Mouse (Mus musculus) stomach, embryonic 15.5 days (tissue): ENCODE data around the gene Morn3. TPM values are rescaled to one million over a fixed set of nuclear protein-coding genes. Genes with fewer than 3 reads are reported as not detected.

ENCODE experiments used
- ATAC-seq: fragments of 200-750 bp; cut with Nextera tagmentation; 2 replicates; pipeline ENCODE4 v1.8.0; 2017; ENCODE audit warnings: low read depth, moderate number of reproducible peaks, moderate TSS enrichment; ENCODE audit not compliant: insufficient read depth, low FRiP score
- H3K27ac ChIP-seq: fragments of 300-500 bp; sonication (generic); 2 replicates; pipeline ENCODE4 v1.5.1; 2015; ENCODE audit warnings: mild to moderate bottlenecking, inconsistent platforms
- H3K27me3 ChIP-seq: fragments of 300-500 bp; sonication (generic); replicated peaks from 2 replicates; pipeline ENCODE4 v1.6.1; 2015; ENCODE audit warnings: inconsistent platforms
- H3K36me3 ChIP-seq: fragments of 300-500 bp; sonication (generic); 2 replicates; pipeline ENCODE4 v1.6.1; 2015; ENCODE audit warnings: inconsistent platforms
- H3K4me1 ChIP-seq: fragments of 300-500 bp; sonication (generic); 2 replicates; pipeline ENCODE4 v1.6.1; 2015; ENCODE audit warnings: inconsistent platforms
- H3K4me2 ChIP-seq: fragments of 300-500 bp; sonication (generic); 2 replicates; pipeline ENCODE4 v1.6.1; 2015; ENCODE audit warnings: mild to moderate bottlenecking, inconsistent platforms
- H3K4me3 ChIP-seq: fragments of 300-500 bp; sonication (generic); replicated peaks from 2 replicates; pipeline ENCODE4 v1.5.1; 2015; ENCODE audit warnings: inconsistent platforms
- H3K9ac ChIP-seq: fragments of 300-500 bp; sonication (generic); 2 replicates; pipeline ENCODE4 v1.6.1; 2015; ENCODE audit warnings: inconsistent platforms
- H3K9me3 ChIP-seq: fragments of 300-500 bp; sonication (generic); 2 replicates; pipeline ENCODE4 v1.6.1; 2016; ENCODE audit warnings: inconsistent platforms
- WGBS: fragments of 180-500 bp; shearing (Covaris S2); methylation state at CpG from one replicate; pipeline ENCODE4 v1.1.7; 2015; 5-methylcytosine and 5-hydroxymethylcytosine counted together
- polyA plus RNA-seq: library from polyadenylated mRNA; unstranded; fragments of >200 nt; fragmentation: Nextera tagmentation; extraction: Ambion mirVana; gene quantifications from 2 replicates; pipeline ENCODE4 v1.2.1, GENCODE M21; 2015

Morn3 gene
- polyA plus RNA-seq, 1 experiment from 2014 or later: 0.54 TPM

DNA sequence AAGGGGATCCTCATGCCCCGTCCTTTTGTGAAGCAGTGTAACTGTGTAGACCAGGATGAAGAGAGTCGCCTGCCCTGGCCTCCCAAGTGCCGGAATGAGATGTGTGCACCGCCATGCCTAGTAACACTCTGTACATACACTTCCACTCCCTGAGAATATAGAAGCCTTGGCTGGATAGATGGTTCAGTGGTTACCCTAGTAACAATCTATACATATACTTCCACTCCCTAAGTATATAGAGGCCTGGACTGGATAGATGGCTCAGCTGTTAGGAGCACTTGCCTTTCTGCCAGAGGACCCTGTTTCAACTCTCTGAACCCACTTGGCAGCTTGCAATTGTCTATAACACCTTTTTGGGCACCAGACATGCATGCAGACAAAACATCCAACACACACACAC lies 11.7 kb downstream of the Morn3 start:
- Histone ChIP-seq H3K9me3 (no peaks in the 10 kb centered on the region), H3K27ac (no peak overlapping the region), H3K4me1 (0 out of 2 replicates have a peak, but pooled peaks cover 3% of the 10 kb centered on the region), H3K27me3 (no peaks in the 10 kb centered on the region), H3K36me3 (peaks cover 8% of the 10 kb centered on the region; the same call in 1 of the 2 replicates), H3K4me3 (no peak overlapping the region), H3K9ac (no peak overlapping the region), H3K4me2 (no peak overlapping the region)
- ATAC-seq: no peak
- 80% methylated on average over 4 of the region's 4 CpGs for WGBS

DNA sequence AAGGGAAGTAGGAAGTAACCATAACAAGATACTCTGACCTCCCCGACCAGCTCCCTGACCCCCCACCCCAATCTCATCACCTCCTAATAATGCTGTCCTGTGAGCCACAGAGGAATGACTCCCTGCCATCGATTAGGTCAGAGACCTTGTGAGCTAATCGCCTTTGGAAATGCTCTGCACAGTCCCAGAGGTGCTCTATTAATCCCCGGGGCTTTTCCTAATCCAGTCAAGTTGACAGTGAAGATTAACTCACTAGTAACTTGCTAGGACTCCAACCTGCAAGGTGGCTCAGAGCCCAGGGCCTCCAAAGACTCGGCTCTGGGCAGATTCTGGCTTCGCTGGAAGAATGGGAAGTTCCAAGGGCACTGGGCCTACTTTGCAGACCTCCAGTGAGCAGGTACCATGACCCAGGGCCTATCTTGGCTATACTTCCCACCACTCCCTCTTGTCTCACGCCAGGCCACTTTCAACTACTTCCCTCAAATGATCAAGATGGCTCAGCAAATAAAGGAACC lies 13.1 kb downstream of the Morn3 start:
- WGBS: 61% methylated on average over 7 of the region's 7 CpGs
- H3K9ac ChIP-seq: no peak overlapping the region
- H3K9me3 ChIP-seq: no peaks in the 10 kb centered on the region
- peaks cover 14% of the 10 kb centered on the region; the same call in 1 of the 2 replicates for H3K36me3 ChIP-seq
- H3K27ac ChIP-seq: no peak overlapping the region
- H3K4me3 ChIP-seq: no peak overlapping the region
- no peak for ATAC-seq
- 0 out of 2 replicates have a peak, but pooled peaks cover under 1% of the 10 kb centered on the region for H3K4me1 ChIP-seq
- no peak overlapping the region for H3K4me2 ChIP-seq
- no peaks in the 10 kb centered on the region for H3K27me3 ChIP-seq

DNA sequence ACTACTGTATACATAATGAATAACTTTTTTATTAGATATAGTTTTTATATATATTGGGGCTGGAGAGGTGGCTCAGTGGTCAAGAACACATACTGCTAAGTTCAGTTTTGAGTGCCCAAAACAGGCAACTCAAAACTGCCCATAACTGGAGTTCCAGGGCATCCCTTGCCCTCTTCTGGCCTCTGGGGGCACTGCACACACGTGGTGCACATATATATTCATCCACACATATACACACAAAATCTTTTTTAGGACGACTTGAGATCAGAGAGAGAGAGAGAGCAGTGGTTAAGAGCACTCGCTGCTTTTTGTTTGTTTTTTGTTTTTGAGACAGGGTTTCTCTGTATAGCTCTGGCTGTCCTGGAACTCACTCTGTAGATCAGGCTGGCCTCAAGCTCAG lies 15.5 kb downstream of the Morn3 start:
- Histone ChIP-seq H3K36me3 (peaks cover 14% of the 10 kb centered on the region; the same call in 1 of the 2 replicates), H3K4me3 (no peak overlapping the region), H3K9me3 (no peaks in the 10 kb centered on the region), H3K4me2 (no peak overlapping the region), H3K9ac (no peak overlapping the region), H3K27me3 (no peaks in the 10 kb centered on the region), H3K27ac (no peak overlapping the region), H3K4me1 (0 out of 2 replicates have a peak, but pooled peaks cover 3% of the 10 kb centered on the region)
- ATAC-seq: no peak
- 92% methylated on average over 3 of the region's 3 CpGs for WGBS

DNA sequence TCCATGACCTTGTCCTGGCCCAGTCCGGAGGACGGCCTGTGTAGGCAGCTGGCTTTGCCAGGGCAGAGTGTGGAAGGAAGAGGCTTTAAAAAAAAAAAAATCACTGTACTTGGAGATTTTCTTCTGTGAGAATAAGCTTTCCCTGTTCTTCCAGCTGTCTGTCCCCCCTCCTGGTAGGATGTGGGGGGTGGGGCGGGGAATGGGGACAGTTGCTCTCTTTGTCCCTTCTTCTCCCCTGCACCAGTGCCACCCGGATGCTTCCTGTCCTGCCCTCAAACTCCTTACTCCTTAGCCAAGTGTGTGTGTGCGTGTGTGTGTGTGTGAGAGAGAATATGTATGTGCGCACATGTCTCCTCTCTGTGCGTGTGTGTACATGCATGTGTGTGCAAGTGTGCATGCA lies 17.1 kb downstream of the Morn3 start:
- WGBS: 75% methylated on average over 7 of the region's 7 CpGs
- no peak overlapping the region for H3K9ac ChIP-seq
- H3K9me3 ChIP-seq: no peaks in the 10 kb centered on the region
- H3K4me3 ChIP-seq: no peak overlapping the region
- no peaks in the 10 kb centered on the region for H3K27me3 ChIP-seq
- H3K4me1 ChIP-seq: 0 out of 2 replicates have a peak, but pooled peaks cover 3% of the 10 kb centered on the region
- peaks cover 14% of the 10 kb centered on the region; the same call in 1 of the 2 replicates for H3K36me3 ChIP-seq
- no peak overlapping the region for H3K27ac ChIP-seq
- no peak for ATAC-seq
- no peak overlapping the region for H3K4me2 ChIP-seq

DNA sequence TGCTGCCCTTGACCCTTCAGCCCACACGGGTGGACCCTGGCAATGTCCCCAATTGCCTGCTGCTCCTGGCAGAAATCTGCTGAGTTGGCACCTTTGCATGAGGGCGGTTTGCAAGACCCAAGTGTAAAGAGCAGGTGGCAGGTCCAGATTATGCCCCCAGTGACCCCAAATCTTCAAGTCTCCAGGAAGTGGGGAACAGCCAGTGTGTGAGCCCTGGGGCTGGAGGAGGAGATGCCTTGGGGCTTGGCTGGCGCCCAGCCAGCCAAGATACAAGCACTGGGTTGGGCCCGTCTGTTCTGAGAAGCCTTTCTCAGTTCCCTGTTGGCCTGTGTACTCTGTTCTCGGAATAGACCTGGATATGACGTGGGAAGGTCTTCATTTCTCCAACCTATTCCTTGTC lies 19.4 kb downstream of the Morn3 start:
- H3K4me1 ChIP-seq: 0 out of 2 replicates have a peak, but pooled peaks cover 3% of the 10 kb centered on the region
- H3K9ac ChIP-seq: no peak overlapping the region
- no peak overlapping the region for H3K4me2 ChIP-seq
- H3K4me3 ChIP-seq: no peak overlapping the region
- H3K36me3 ChIP-seq: peaks cover 14% of the 10 kb centered on the region; the same call in 1 of the 2 replicates
- no peaks in the 10 kb centered on the region for H3K9me3 ChIP-seq
- 55% methylated on average over 6 of the region's 6 CpGs for WGBS
- no peaks in the 10 kb centered on the region for H3K27me3 ChIP-seq
- no peak overlapping the region for H3K27ac ChIP-seq
- no peak for ATAC-seq

DNA sequence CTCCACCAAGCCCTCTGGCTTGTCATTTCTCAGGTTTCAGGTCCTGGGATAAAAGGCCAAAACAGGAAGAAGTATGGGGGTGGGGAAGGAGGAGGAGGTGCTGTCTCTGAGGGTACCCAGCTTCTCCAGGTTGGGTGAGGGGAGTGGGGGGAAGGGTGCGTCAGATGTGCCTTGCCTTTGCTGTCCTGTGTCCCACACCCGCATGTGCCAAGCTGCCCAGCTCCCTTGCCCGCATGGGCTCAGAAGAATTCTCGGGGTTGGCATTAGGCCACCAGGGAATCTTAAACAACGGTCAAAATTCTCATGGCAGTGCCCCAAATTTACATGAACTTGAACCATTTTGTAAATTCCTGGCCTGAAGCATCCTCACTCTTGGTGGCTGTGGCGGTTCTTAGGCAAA lies 20.4 kb downstream of the Morn3 start:
- 0 out of 2 replicates have a peak, but pooled peaks cover 3% of the 10 kb centered on the region for H3K4me1 ChIP-seq
- H3K27ac ChIP-seq: no peak overlapping the region
- no peak overlapping the region for H3K4me2 ChIP-seq
- no peak overlapping the region for H3K9ac ChIP-seq
- H3K36me3 ChIP-seq: peaks cover 11% of the 10 kb centered on the region; the same call in 1 of the 2 replicates
- 55% methylated on average over 6 of the region's 6 CpGs for WGBS
- H3K9me3 ChIP-seq: no peaks in the 10 kb centered on the region
- H3K27me3 ChIP-seq: no peaks in the 10 kb centered on the region
- H3K4me3 ChIP-seq: no peak overlapping the region
- ATAC-seq: no peak

DNA sequence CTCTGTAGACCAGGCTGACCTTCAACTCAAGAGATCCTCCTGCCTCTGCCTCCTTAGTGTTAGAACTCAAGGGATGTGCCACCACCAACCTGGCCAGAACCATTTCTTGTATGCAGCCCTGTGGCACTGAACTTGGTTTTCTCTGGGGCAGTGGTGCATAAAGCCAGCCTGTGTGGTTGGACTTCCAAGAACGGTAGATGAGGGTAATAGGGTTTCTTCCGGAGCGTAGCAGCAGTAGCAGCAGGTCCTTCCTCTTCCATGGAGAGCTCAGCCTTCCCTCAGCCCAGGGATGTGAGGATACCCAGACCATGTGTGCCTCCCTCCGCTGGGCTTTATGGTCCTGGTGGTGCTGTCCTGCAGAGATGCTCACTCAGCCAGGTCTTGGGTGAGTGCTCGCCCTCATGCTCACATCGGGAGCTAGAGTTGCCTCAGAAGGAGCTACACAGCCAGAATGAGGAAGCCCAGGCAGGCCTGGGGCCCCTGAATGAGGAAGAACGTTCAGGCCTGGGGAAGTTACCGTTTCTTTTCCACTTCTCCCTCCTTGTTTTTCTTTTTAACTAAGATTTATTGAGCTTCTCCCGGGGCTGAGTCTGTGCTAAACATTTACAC lies 21.7 kb downstream of the Morn3 start:
- H3K27me3 ChIP-seq: no peaks in the 10 kb centered on the region
- ATAC-seq: no peak
- H3K9ac ChIP-seq: no peak overlapping the region
- H3K27ac ChIP-seq: 0 out of 2 replicates have a peak overlapping the region, but pooled peaks have one; percentile 36
- H3K36me3 ChIP-seq: 0 out of 2 replicates have a peak, but pooled peaks cover 6% of the 10 kb centered on the region
- WGBS: 62% methylated on average over 9 of the region's 9 CpGs
- H3K4me1 ChIP-seq: 0 out of 2 replicates have a peak, but pooled peaks cover 3% of the 10 kb centered on the region
- H3K4me3 ChIP-seq: no peak overlapping the region
- no peak overlapping the region for H3K4me2 ChIP-seq
- no peaks in the 10 kb centered on the region for H3K9me3 ChIP-seq

DNA sequence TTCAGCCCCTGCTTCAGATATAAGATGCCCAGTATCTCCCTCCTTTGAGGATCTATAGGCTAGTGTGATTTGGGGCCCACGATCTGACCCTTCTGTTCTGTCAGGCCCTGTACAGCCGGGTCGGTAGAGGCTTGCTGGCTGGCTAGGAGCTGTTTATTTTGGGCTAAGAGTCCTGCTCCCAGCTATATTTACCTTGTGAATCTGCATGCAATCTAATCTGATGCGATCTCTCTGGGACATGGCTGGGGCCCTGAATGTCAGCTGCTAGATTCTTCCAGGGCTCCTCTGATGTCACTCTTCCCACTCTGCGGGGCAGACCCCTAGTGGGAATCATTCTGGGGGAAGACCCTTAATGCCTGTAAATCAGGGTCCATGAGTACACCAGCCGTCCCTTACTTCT lies 22.5 kb downstream of the Morn3 start:
- WGBS: 81% methylated on average over 6 of the region's 6 CpGs
- Histone ChIP-seq H3K4me1 (peaks cover 3% of the 10 kb centered on the region; the same call in 1 of the 2 replicates), H3K9ac (no peak overlapping the region), H3K9me3 (no peaks in the 10 kb centered on the region), H3K27me3 (no peaks in the 10 kb centered on the region), H3K36me3 (no peaks in the 10 kb centered on the region), H3K4me2 (no peak overlapping the region), H3K4me3 (no peak overlapping the region), H3K27ac (no peak overlapping the region)
- no peak for ATAC-seq

DNA sequence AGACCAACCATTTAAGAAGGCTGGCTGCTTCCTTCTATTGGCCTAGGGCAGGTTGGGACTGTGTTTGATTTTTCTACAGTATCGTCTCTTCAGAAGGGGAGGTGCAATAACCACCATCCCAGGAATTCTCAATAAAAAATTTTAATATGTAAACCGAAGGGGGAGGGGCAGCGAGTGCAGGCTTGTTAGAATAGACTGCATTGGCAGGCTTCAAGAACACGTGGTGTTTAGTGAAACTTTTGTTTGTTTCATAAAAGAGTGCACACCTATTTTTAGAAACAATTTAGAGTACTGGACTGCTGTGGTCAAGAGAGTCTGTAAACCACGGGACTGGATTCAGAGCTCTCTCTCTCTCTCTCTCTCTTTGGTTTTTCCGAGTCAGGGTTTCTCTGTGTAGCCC lies 23.8 kb downstream of the Morn3 start:
- no peak overlapping the region for H3K4me2 ChIP-seq
- no peaks in the 10 kb centered on the region for H3K27me3 ChIP-seq
- H3K36me3 ChIP-seq: no peaks in the 10 kb centered on the region
- H3K4me1 ChIP-seq: peaks cover 3% of the 10 kb centered on the region; the same call in 1 of the 2 replicates
- no peak overlapping the region for H3K4me3 ChIP-seq
- no peak for ATAC-seq
- WGBS: 69% methylated on average over 6 of the region's 6 CpGs
- no peak overlapping the region for H3K9ac ChIP-seq
- H3K27ac ChIP-seq: no peak overlapping the region
- H3K9me3 ChIP-seq: no peaks in the 10 kb centered on the region

DNA sequence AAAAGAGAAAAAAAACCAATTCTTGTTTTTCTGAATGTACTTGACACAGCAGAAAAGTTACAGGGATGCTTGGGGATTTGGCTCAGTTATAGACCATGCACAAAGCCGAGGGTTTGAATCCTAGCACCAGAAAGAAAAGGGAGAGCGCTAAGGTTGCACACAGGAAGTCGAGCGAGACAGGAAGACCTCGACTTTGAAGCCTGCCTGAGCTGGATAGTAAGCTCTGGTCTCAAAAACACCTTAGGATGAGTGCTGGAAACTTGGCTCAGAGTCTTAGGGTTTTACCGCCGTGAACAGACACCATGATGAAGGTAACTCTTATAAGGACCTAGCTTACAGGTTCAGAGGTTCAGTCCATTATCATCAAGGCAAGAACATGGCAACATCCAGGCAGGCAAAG lies 25.4 kb downstream of the Morn3 start:
- H3K36me3 ChIP-seq: no peaks in the 10 kb centered on the region
- H3K27me3 ChIP-seq: no peaks in the 10 kb centered on the region
- no peak overlapping the region for H3K9ac ChIP-seq
- no peak for ATAC-seq
- H3K4me3 ChIP-seq: no peak overlapping the region
- no peaks in the 10 kb centered on the region; the same call in 1 of the 2 replicates for H3K4me1 ChIP-seq
- no peaks in the 10 kb centered on the region for H3K9me3 ChIP-seq
- WGBS: 87% methylated on average over 7 of the region's 7 CpGs
- H3K4me2 ChIP-seq: no peak overlapping the region
- H3K27ac ChIP-seq: no peak overlapping the region

DNA sequence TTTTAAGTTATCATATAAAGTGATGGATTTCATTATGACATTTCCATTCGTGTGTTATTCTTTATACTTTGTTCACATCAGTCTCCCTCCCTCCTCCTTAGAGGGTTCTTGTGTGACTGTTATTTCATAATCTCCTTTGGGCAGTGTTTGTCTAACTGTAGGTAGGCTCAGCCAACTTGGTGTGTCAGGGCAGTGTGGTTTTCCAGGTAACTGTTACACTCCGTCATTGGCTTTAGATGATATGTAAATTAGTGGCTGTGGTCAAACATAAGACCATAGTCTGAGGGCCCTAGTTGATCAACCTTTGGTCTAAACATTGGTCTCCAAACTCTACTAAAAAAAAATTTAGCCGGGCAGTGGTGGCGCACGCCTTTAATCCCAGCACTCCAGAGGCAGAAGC lies 26.4 kb downstream of the Morn3 start:
- no peak overlapping the region for H3K4me2 ChIP-seq
- no peak for ATAC-seq
- H3K27ac ChIP-seq: no peak overlapping the region
- no peaks in the 10 kb centered on the region for H3K36me3 ChIP-seq
- H3K9me3 ChIP-seq: no peaks in the 10 kb centered on the region
- peaks cover 7% of the 10 kb centered on the region; the same call in 1 of the 2 replicates for H3K4me1 ChIP-seq
- no peaks in the 10 kb centered on the region for H3K27me3 ChIP-seq
- no peak overlapping the region for H3K9ac ChIP-seq
- 86% methylated on average over 5 of the region's 5 CpGs for WGBS
- H3K4me3 ChIP-seq: no peak overlapping the region

DNA sequence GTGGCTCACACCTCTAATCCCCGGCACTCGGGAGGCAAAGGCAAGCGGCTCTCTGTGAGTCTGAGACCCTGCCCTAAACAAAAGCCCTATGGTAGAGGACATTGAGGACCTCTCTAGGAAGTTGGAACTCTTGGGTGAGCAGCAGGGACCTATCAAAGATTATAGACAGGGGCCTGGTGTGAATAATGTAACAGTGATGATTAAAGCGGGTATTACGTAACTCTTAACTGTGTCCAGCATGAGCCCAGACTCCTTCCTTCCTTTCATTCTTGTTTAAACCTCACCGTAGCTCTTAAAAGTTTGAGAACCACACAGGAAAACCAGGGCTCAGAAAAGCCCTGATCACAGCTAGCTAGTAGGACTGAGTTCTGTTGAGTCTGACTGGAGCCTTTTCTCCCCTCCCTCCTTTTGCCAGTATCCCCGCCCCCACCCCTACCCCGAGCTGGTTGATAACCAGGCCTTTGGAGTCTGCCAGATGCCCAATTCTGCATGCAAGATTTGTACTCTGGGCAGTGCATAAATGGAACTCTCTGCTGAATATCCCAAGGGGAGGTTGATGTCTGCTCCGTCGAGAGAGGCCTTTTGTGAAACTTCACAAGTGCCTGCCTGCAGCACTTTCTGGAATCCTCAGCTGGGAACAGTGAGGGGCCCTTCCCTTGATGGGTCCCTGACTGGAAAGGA lies 27.3 kb downstream of the Morn3 start:
- no peaks in the 10 kb centered on the region for H3K36me3 ChIP-seq
- ATAC-seq: no peak
- no peaks in the 10 kb centered on the region for H3K27me3 ChIP-seq
- H3K4me3 ChIP-seq: no peak overlapping the region
- peak overlapping the region; percentile 19; the same call in 1 of the 2 replicates for H3K27ac ChIP-seq
- no peaks in the 10 kb centered on the region for H3K9me3 ChIP-seq
- H3K9ac ChIP-seq: no peak overlapping the region
- H3K4me2 ChIP-seq: no peak overlapping the region
- 47% methylated on average over 10 of the region's 10 CpGs for WGBS
- H3K4me1 ChIP-seq: peaks cover 9% of the 10 kb centered on the region
